Mouse (Mus musculus) liver, embryonic 11.5 days (tissue): ENCODE measurements at regions not wholly inside any gene's neighbourhood (a gene's known extent, or its start where the extent isn't known, plus 50 kb on each side); places are given as distances from the start of the nearest gene placed in this dataset.

Experiments used
- ATAC-seq: fragments of 200-750 bp; cut with Nextera tagmentation; replicated peaks from 2 replicates; pipeline ENCODE4 v1.8.0; 2017; ENCODE audit warnings: moderate number of reproducible peaks, mild to moderate bottlenecking, moderate TSS enrichment, moderate library complexity; ENCODE audit not compliant: low FRiP score
- DNase-seq: peaks from one replicate; pipeline ENCODE4 v3.0.0-alpha.2; 2017; ENCODE audit warnings: low spot score
- H3K27ac ChIP-seq: fragments of 300-500 bp; sonication (generic); 2 replicates; pipeline ENCODE4 v1.5.1; 2014; ENCODE audit warnings: mild to moderate bottlenecking, low read depth, low read length, control low read depth
- H3K27me3 ChIP-seq: fragments of 300-500 bp; sonication (generic); replicated peaks from 2 replicates; pipeline ENCODE4 v1.6.1; 2014; ENCODE audit warnings: low read length, mixed read lengths; ENCODE audit not compliant: control insufficient read depth, insufficient read depth
- H3K36me3 ChIP-seq: fragments of 300-500 bp; sonication (generic); 2 replicates; pipeline ENCODE4 v1.6.1; 2014; ENCODE audit warnings: mild to moderate bottlenecking, low read length, moderate library complexity, mixed read lengths; ENCODE audit not compliant: control insufficient read depth, insufficient read depth
- H3K4me1 ChIP-seq: fragments of 300-500 bp; sonication (generic); replicated peaks from 2 replicates; pipeline ENCODE4 v1.6.1; 2014; ENCODE audit warnings: low read length, mixed read lengths; ENCODE audit not compliant: control insufficient read depth, insufficient read depth
- H3K4me2 ChIP-seq: fragments of 300-500 bp; sonication (generic); 2 replicates; pipeline ENCODE4 v1.6.1; 2014; ENCODE audit warnings: mild to moderate bottlenecking, control low read depth, moderate library complexity
- H3K4me3 ChIP-seq: fragments of 300-500 bp; sonication (generic); 2 replicates; pipeline ENCODE4 v1.5.1; 2014; ENCODE audit warnings: low read depth, low read length, control low read depth
- H3K9ac ChIP-seq: fragments of 300-500 bp; sonication (generic); 2 replicates; pipeline ENCODE4 v1.6.1; 2014; ENCODE audit warnings: low read depth, low read length, control low read depth
- H3K9me3 ChIP-seq: fragments of 300-500 bp; sonication (generic); 2 replicates; pipeline ENCODE4 v1.6.1; 2016; ENCODE audit warnings: low read length, inconsistent platforms, mixed read lengths; ENCODE audit not compliant: control insufficient read depth
- WGBS: fragments of 180-500 bp; shearing (Covaris S2); extraction: QIAGEN DNeasy Blood & Tissue Kit; methylation state at CpG from one replicate; pipeline ENCODE4 v1.1.7; 2014; 5-methylcytosine and 5-hydroxymethylcytosine counted together

DNA sequence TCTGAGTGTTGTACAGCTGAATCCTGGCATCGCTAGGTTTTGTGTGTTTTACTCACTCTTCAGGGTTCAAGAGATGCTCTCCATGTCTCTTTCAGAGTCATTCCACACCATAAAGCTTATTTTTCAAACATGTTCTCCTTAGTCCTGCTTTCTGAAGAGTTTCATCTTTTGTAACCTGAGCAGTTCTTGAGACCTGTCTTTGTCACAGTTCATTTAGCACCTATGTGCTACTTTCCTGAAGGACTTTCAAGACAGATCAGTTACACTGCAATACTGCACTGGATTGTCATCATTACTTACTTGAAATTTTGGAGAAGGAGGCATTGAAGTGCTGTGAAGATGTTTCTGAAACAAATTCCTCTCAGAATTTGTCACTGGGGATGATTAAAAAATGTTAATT, 494.7 kb upstream of the Fam98a start:
- no peak for DNase-seq
- no peak overlapping the region for H3K9ac ChIP-seq
- H3K4me2 ChIP-seq, result no peak overlapping the region
- no peaks in the 10 kb centered on the region for H3K9me3 ChIP-seq
- H3K27me3 ChIP-seq, result no peaks in the 10 kb centered on the region
- H3K4me1 ChIP-seq, result no peaks in the 10 kb centered on the region
- no peak overlapping the region for H3K27ac ChIP-seq
- H3K36me3 ChIP-seq, result no peaks in the 10 kb centered on the region
- no peak overlapping the region for H3K4me3 ChIP-seq
- ATAC-seq, result no peak
- WGBS, result 83% methylated on average over 1 of the region's 1 CpGs

- H3K4me1 ChIP-seq, result no peaks in the 10 kb centered on the region
- 67% methylated on average over 1 of the region's 1 CpGs for WGBS
Observed at GRCm38 (mm10) chr17:76032710-76033109, 481.0 kb upstream of the Fam98a start.

GRCm38 (mm10) chr17:76008011-76008410, 456.3 kb upstream of the Fam98a start:
- H3K4me2 ChIP-seq, result no peak overlapping the region
- ATAC-seq, result no peak
- H3K9me3 ChIP-seq, result no peaks in the 10 kb centered on the region
- H3K4me1 ChIP-seq, result no peaks in the 10 kb centered on the region
- no peak overlapping the region for H3K9ac ChIP-seq
- no peaks in the 10 kb centered on the region for H3K36me3 ChIP-seq
- WGBS, result 81% methylated on average over 1 of the region's 1 CpGs
- no peaks in the 10 kb centered on the region for H3K27me3 ChIP-seq
- H3K4me3 ChIP-seq, result no peak overlapping the region
- no peak overlapping the region for H3K27ac ChIP-seq
- no peak for DNase-seq

More at GRCm38 (mm10) chr17:76032710-76033109, 481.0 kb upstream of the Fam98a start:
- Histone ChIP-seq H3K27me3 (no peaks in the 10 kb centered on the region), H3K9me3 (no peaks in the 10 kb centered on the region), H3K4me3 (no peak overlapping the region), H3K9ac (no peak overlapping the region), H3K4me2 (no peak overlapping the region), H3K36me3 (no peaks in the 10 kb centered on the region), H3K27ac (no peak overlapping the region)
- DNase-seq (no peak), ATAC-seq (no peak)

GRCm38 (mm10) chr17:76002836-76003235, 451.1 kb upstream of the Fam98a start:
- no peak overlapping the region for H3K27ac ChIP-seq
- no peaks in the 10 kb centered on the region for H3K36me3 ChIP-seq
- DNase-seq (no peak), ATAC-seq (no peak)
- H3K4me1 ChIP-seq, result no peaks in the 10 kb centered on the region
- no peaks in the 10 kb centered on the region for H3K27me3 ChIP-seq
- H3K4me3 ChIP-seq, result no peak overlapping the region
- no peaks in the 10 kb centered on the region for H3K9me3 ChIP-seq
- H3K9ac ChIP-seq, result no peak overlapping the region
- H3K4me2 ChIP-seq, result no peak overlapping the region

GRCm38 (mm10) chr17:75961371-75961770, 409.6 kb upstream of the Fam98a start:
- Histone ChIP-seq H3K36me3 (no peaks in the 10 kb centered on the region), H3K27ac (no peak overlapping the region), H3K9me3 (no peaks in the 10 kb centered on the region), H3K27me3 (no peaks in the 10 kb centered on the region), H3K4me1 (no peaks in the 10 kb centered on the region), H3K9ac (no peak overlapping the region), H3K4me3 (no peak overlapping the region), H3K4me2 (no peak overlapping the region)
- DNase-seq, result no peak
- 68% methylated on average over 2 of the region's 2 CpGs for WGBS
- ATAC-seq, result no peak

- Histone ChIP-seq H3K9me3 (no peaks in the 10 kb centered on the region), H3K4me2 (no peak overlapping the region), H3K27ac (no peak overlapping the region), H3K4me1 (no peaks in the 10 kb centered on the region), H3K27me3 (no peaks in the 10 kb centered on the region), H3K36me3 (no peaks in the 10 kb centered on the region), H3K4me3 (no peak overlapping the region), H3K9ac (no peak overlapping the region)
- 73% methylated on average over 6 of the region's 6 CpGs for WGBS
- ATAC-seq (no peak), DNase-seq (no peak)
Observed at GRCm38 (mm10) chr17:75936686-75937380, 385.1 kb upstream of the Fam98a start.

DNA sequence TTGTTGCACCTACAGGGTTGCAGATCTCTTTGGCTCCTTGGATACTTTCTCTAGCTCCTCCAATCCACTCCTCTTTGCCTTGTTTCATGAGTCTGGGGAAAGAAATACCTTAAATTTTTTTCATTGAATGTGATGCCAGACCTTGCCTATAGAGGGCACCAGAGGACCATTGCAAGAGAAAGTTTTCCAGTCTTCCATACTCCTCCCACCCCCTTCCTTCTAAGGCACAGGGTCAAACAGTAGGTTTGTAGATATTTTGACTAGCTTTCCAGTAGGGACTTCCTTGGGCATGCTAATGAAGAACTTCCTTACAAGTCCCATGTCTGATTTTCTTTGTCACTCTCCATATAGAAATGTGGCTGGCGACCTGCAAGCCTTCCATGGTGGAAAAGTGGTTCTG, 379.3 kb upstream of the Fam98a start:
- no peak overlapping the region for H3K9ac ChIP-seq
- no peaks in the 10 kb centered on the region for H3K4me1 ChIP-seq
- H3K4me2 ChIP-seq, result no peak overlapping the region
- DNase-seq, result no peak
- H3K27me3 ChIP-seq, result no peaks in the 10 kb centered on the region
- H3K36me3 ChIP-seq, result no peaks in the 10 kb centered on the region
- no peak overlapping the region for H3K4me3 ChIP-seq
- no peaks in the 10 kb centered on the region for H3K9me3 ChIP-seq
- 62% methylated on average over 1 of the region's 1 CpGs for WGBS
- ATAC-seq, result no peak; the same call in 1 of the 2 replicates
- no peak overlapping the region for H3K27ac ChIP-seq

- Histone ChIP-seq H3K9ac (no peak overlapping the region), H3K4me2 (no peak overlapping the region), H3K36me3 (no peaks in the 10 kb centered on the region), H3K27me3 (no peaks in the 10 kb centered on the region), H3K4me3 (no peak overlapping the region), H3K27ac (no peak overlapping the region), H3K4me1 (no peaks in the 10 kb centered on the region), H3K9me3 (no peaks in the 10 kb centered on the region)
- WGBS, result 85% methylated on average over 2 of the region's 2 CpGs
- DNase-seq (no peak), ATAC-seq (no peak)
Observed at GRCm38 (mm10) chr17:75920240-75920639, 368.5 kb upstream of the Fam98a start.

DNA sequence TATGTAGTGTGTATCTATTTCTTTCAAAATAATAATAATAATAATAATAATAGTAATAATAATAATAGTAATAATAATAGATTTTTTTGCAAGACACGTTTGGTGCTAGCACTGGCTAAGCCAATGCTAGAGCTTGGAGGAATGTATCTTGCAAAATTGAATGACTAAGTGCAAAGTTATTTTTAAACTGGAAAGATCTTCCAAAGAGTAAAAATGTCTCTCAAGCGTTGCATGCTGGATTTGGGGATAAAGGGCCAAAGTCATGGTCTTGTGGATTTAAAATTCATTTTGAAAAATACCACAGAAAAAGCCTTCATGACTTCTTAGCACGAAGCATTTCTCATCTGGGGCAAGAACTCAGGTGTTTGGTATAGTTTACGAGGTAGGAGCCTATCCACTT, 365.3 kb upstream of the Fam98a start:
- no peaks in the 10 kb centered on the region for H3K27me3 ChIP-seq
- no peak overlapping the region for H3K4me2 ChIP-seq
- H3K36me3 ChIP-seq, result no peaks in the 10 kb centered on the region
- ATAC-seq (no peak), DNase-seq (no peak)
- H3K9ac ChIP-seq, result no peak overlapping the region
- no peak overlapping the region for H3K27ac ChIP-seq
- H3K4me1 ChIP-seq, result no peaks in the 10 kb centered on the region
- WGBS, result 62% methylated on average over 4 of the region's 4 CpGs
- H3K9me3 ChIP-seq, result no peaks in the 10 kb centered on the region
- H3K4me3 ChIP-seq, result no peak overlapping the region
